Mouse (Mus musculus) stomach, postnatal 0 days (tissue): Measurements from ENCODE around the gene Popdc2.

ENCODE experiments used
- CTCF ChIP-seq: IDR thresholded peaks from 2 replicates; pipeline ENCODE4 v1.5.1; 2016; ENCODE audit warnings: antibody characterized with exemption, low read depth, mild to moderate bottlenecking, moderate library complexity
- EP300 ChIP-seq: optimal IDR thresholded peaks from 2 replicates; pipeline ENCODE3; 2016; ENCODE audit warnings: antibody characterized with exemption

DNA sequence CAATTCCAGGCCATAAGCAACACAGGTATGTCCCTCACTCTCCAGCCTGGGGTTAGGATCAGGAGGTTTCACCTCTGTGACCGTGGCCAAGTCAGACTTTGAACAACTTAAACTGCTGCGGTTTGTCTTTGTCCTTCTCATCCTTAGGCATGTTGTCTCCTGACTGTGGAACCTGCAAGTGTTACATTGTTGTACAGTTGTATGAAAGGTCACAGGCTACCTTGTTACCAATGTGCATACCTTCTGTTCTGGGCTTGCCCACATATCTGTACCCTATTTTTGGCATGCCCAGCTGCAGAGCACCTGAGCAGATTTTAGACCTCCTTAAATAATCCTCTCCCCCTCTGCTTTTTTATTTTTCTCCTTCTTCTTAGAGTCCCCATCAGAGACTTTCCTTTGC, 2.8 kb upstream of the Popdc2 start:
- TF ChIP-seq CTCF, result no peak
- TF ChIP-seq EP300, result no peak
